In genomic region chr8:72644601-72645000, GRCm38 (mm10) we compare ENCODE assay signal across 9 mouse cellular contexts. TPM values are rescaled to one million over a fixed set of nuclear protein-coding genes. Genes with fewer than 3 reads are reported as not detected.
A peak's percentile ranks its signal among the peaks of the same experiment; 100 is the strongest.
DNase-seq lines count a peak whose midpoint lies in the region; ATAC-seq and TF ChIP-seq lines count a peak whose summit lies in the region.
"Had no signal": no experiment of that assay in that cellular context is flagged by ENCODE, and none has a peak within 500 bp of the region (broad histone marks: within the 10 kb centered on the region; RNA-seq: fewer than 3 reads in every experiment).

No protein-coding gene starts in this region.

- WGBS in embryonic facial prominence, embryonic 10.5 days = 69% methylated on average over 4 of the region's 4 CpGs

- H3K4me3 ChIP-seq in embryonic fibroblast, embryonic 13.5 days (ENCODE audit: insufficient read depth, low read length) = no peak overlapping the region
- H3K4me3 ChIP-seq in embryonic facial prominence, embryonic 10.5 days = no peak overlapping the region

- H3K9me3 ChIP-seq in embryonic facial prominence, embryonic 10.5 days = no peaks in the 10 kb centered on the region

- no peak for ATAC-seq in activated CD4-positive, CD25-positive, alpha-beta regulatory T cell, adult 4 months

- no peak overlapping the region for H3K27ac ChIP-seq in embryonic fibroblast, embryonic 13.5 days (ENCODE audit: insufficient read depth, low read length)
- H3K27ac ChIP-seq in embryonic facial prominence, embryonic 10.5 days (replicated peaks) = no peak overlapping the region

- no peak for TF ChIP-seq POLR2A in embryonic fibroblast, embryonic 13.5 days (IDR thresholded peaks at IDR 0.05; ENCODE audit: low read depth, low read length)

- DNase-seq in kidney, adult 18-20 months = peak; percentile 13
- no peak for DNase-seq in kidney, adult 9 months
- peak; percentile 41 for DNase-seq in NIH3T3 (ENCODE audit: low read depth)
- peak; percentile 51 for DNase-seq in retina, embryonic 14.5 days (ENCODE audit: low spot score)
- no peak for DNase-seq in embryonic facial prominence, embryonic 10.5 days (ENCODE audit: low spot score)
- no peak for DNase-seq in ovary, adult 18-20 months (ENCODE audit: low spot score)

- H3K36me3 ChIP-seq in embryonic facial prominence, embryonic 10.5 days (replicated peaks) = no peaks in the 10 kb centered on the region

- TF ChIP-seq CTCF in embryonic fibroblast, embryonic 13.5 days (IDR thresholded peaks at IDR 0.05; ENCODE audit: borderline replicate concordance, insufficient read depth, low read length) = peak; percentile 44; the same call in 1 of the 2 replicates

- no peaks in the 10 kb centered on the region for H3K27me3 ChIP-seq in embryonic facial prominence, embryonic 10.5 days (replicated peaks; ENCODE audit: low read depth, poor library complexity, severe bottlenecking)

- no peaks in the 10 kb centered on the region for H3K4me1 ChIP-seq in embryonic fibroblast, embryonic 13.5 days (ENCODE audit: control insufficient read depth, insufficient read depth, low read length)
- no peaks in the 10 kb centered on the region for H3K4me1 ChIP-seq in embryonic facial prominence, embryonic 10.5 days

RNA-seq across cellular contexts. Expression of gene Nwd1, which starts 1.9 kb away (rescaled TPM):
- not detected in 2 replicates for polyA plus RNA-seq in embryonic fibroblast, embryonic 13.5 days (2011; ENCODE audit: insufficient read length, low read depth, missing spikeins)
- polyA plus RNA-seq in embryonic facial prominence, embryonic 10.5 days (2016; fragmentation: Nextera tagmentation; extraction: Ambion mirVana) = not detected in 2 replicates
- polyA plus RNA-seq in activated CD4-positive, CD25-positive, alpha-beta regulatory T cell, adult 4 months (2017; shearing (Covaris generic)) = not detected
- polyA plus RNA-seq: embryonic facial prominence, embryonic 11.5 days had no signal

Comparison
In these comparisons a context has a peak if more than half of its experiments do, and no peak if none do; other contexts are left out.
1. DNase-seq: peak in kidney, adult 18-20 months (single experiment), NIH3T3 (single experiment) and retina, embryonic 14.5 days (single experiment); none in kidney, adult 9 months (single experiment), embryonic facial prominence, embryonic 10.5 days (single experiment) and ovary, adult 18-20 months (single experiment).